Mouse (Mus musculus): Measurements from ENCODE around the gene Gng10. TPM values are rescaled to one million over a fixed set of nuclear protein-coding genes. Genes with fewer than 3 reads are reported as not detected.

Gene Gng10
- polyA plus RNA-seq, 1 experiment from 2014 or later, result 87.5 TPM

GRCm38 (mm10) chr4:59000614-59001013 lies 34.3 kb upstream of the Gng10 start:
- DNase-seq (ENCODE audit: low spot score), result no peak
- Histone ChIP-seq H3K27me3 (replicated peaks; ENCODE audit: low read depth, poor library complexity, severe bottlenecking) (no peaks in the 10 kb centered on the region), H3K27ac (replicated peaks) (no peak overlapping the region), H3K9me3 (no peaks in the 10 kb centered on the region), H3K4me1 (peaks cover 28% of the 10 kb centered on the region), H3K36me3 (replicated peaks) (no peaks in the 10 kb centered on the region), H3K4me3 (no peak overlapping the region)
- WGBS, result 0% methylated on average over 2 of the region's 2 CpGs

GRCm38 (mm10) chr4:59002948-59003805 lies 31.7 kb upstream of the Gng10 start, which contains the start of gene Gm20503:
Gm20503 (plus strand) TSS chr4:59003210.
- Histone ChIP-seq H3K27ac (replicated peaks) (peak within 1 kb of the TSS; percentile 93), H3K36me3 (replicated peaks) (no peaks in the 10 kb centered on the region), H3K9me3 (no peaks in the 10 kb centered on the region), H3K4me1 (peaks cover 46% of the 10 kb centered on the region), H3K27me3 (replicated peaks; ENCODE audit: low read depth, poor library complexity, severe bottlenecking) (no peaks in the 10 kb centered on the region), H3K4me3 (peak within 1 kb of the TSS; percentile 93)
- under 1% methylated on average over 89 of the region's 89 CpGs for WGBS
- peak; percentile 94 for DNase-seq (ENCODE audit: low spot score)

GRCm38 (mm10) chr4:59003806-59004200 lies 31.1 kb upstream of the Gng10 start:
- Histone ChIP-seq H3K9me3 (no peaks in the 10 kb centered on the region), H3K27ac (replicated peaks) (no peak overlapping the region), H3K36me3 (replicated peaks) (no peaks in the 10 kb centered on the region), H3K27me3 (replicated peaks; ENCODE audit: low read depth, poor library complexity, severe bottlenecking) (no peaks in the 10 kb centered on the region), H3K4me3 (peak overlapping the region; percentile 93), H3K4me1 (peaks cover 48% of the 10 kb centered on the region)
- no peak for DNase-seq (ENCODE audit: low spot score)
- WGBS, result 38% methylated on average over 7 of the region's 7 CpGs

- WGBS, result 57% methylated on average over 8 of the region's 8 CpGs
- Histone ChIP-seq H3K9me3 (no peaks in the 10 kb centered on the region), H3K27ac (replicated peaks) (no peak overlapping the region), H3K4me1 (peaks cover 48% of the 10 kb centered on the region), H3K36me3 (replicated peaks) (no peaks in the 10 kb centered on the region), H3K4me3 (no peak overlapping the region), H3K27me3 (replicated peaks; ENCODE audit: low read depth, poor library complexity, severe bottlenecking) (no peaks in the 10 kb centered on the region)
- peak; percentile 28 for DNase-seq (ENCODE audit: low spot score)
These were observed 28.7 kb upstream of the Gng10 start for GRCm38 (mm10) chr4:59006211-59006610.

- no peak overlapping the region for H3K27ac ChIP-seq (replicated peaks)
- no peak overlapping the region for H3K4me3 ChIP-seq
- H3K36me3 ChIP-seq (replicated peaks), result no peaks in the 10 kb centered on the region
- no peaks in the 10 kb centered on the region for H3K9me3 ChIP-seq
- DNase-seq (ENCODE audit: low spot score), result no peak
- no peaks in the 10 kb centered on the region for H3K27me3 ChIP-seq (replicated peaks; ENCODE audit: low read depth, poor library complexity, severe bottlenecking)
- H3K4me1 ChIP-seq, result peaks cover 48% of the 10 kb centered on the region
- 73% methylated on average over 6 of the region's 6 CpGs for WGBS
These were observed 27.9 kb upstream of the Gng10 start for GRCm38 (mm10) chr4:59007016-59007415.

- 73% methylated on average over 5 of the region's 5 CpGs for WGBS
- Histone ChIP-seq H3K4me1 (peaks cover 42% of the 10 kb centered on the region), H3K4me3 (no peak overlapping the region), H3K27me3 (replicated peaks; ENCODE audit: low read depth, poor library complexity, severe bottlenecking) (no peaks in the 10 kb centered on the region), H3K36me3 (replicated peaks) (no peaks in the 10 kb centered on the region), H3K9me3 (no peaks in the 10 kb centered on the region), H3K27ac (replicated peaks) (no peak overlapping the region)
- DNase-seq (ENCODE audit: low spot score), result no peak
These were observed 26.9 kb upstream of the Gng10 start for GRCm38 (mm10) chr4:59007974-59008373.

- no peak for DNase-seq (ENCODE audit: low spot score)
These were observed 25.7 kb upstream of the Gng10 start for GRCm38 (mm10) chr4:59009186-59009585.

GRCm38 (mm10) chr4:59009696-59010095 lies 25.2 kb upstream of the Gng10 start:
- Histone ChIP-seq H3K4me3 (no peak overlapping the region), H3K9me3 (no peaks in the 10 kb centered on the region), H3K4me1 (peaks cover 29% of the 10 kb centered on the region), H3K36me3 (replicated peaks) (peaks cover 6% of the 10 kb centered on the region; the same call in 1 of the 2 replicates), H3K27me3 (replicated peaks; ENCODE audit: low read depth, poor library complexity, severe bottlenecking) (no peaks in the 10 kb centered on the region), H3K27ac (replicated peaks) (no peak overlapping the region)
- WGBS, result 76% methylated on average over 4 of the region's 4 CpGs
- no peak for DNase-seq (ENCODE audit: low spot score)

More at GRCm38 (mm10) chr4:59009186-59009585, 25.7 kb upstream of the Gng10 start:
- 89% methylated on average over 7 of the region's 7 CpGs for WGBS
- Histone ChIP-seq H3K4me3 (no peak overlapping the region), H3K9me3 (no peaks in the 10 kb centered on the region), H3K4me1 (peaks cover 34% of the 10 kb centered on the region), H3K27me3 (replicated peaks; ENCODE audit: low read depth, poor library complexity, severe bottlenecking) (no peaks in the 10 kb centered on the region), H3K36me3 (replicated peaks) (peaks cover 5% of the 10 kb centered on the region; the same call in 1 of the 2 replicates), H3K27ac (replicated peaks) (no peak overlapping the region)

GRCm38 (mm10) chr4:59011446-59011845 lies 23.4 kb upstream of the Gng10 start:
- Histone ChIP-seq H3K36me3 (replicated peaks) (peaks cover 11% of the 10 kb centered on the region), H3K4me3 (no peak overlapping the region), H3K27me3 (replicated peaks; ENCODE audit: low read depth, poor library complexity, severe bottlenecking) (no peaks in the 10 kb centered on the region), H3K9me3 (no peaks in the 10 kb centered on the region), H3K4me1 (peaks cover 12% of the 10 kb centered on the region), H3K27ac (replicated peaks) (no peak overlapping the region)
- no peak for DNase-seq (ENCODE audit: low spot score)
- WGBS, result 84% methylated on average over 3 of the region's 3 CpGs

GRCm38 (mm10) chr4:59015181-59015580 lies 19.7 kb upstream of the Gng10 start:
- H3K4me1 ChIP-seq, result no peaks in the 10 kb centered on the region
- no peak overlapping the region for H3K4me3 ChIP-seq
- H3K9me3 ChIP-seq, result no peaks in the 10 kb centered on the region
- no peak for DNase-seq (ENCODE audit: low spot score)
- peaks cover 37% of the 10 kb centered on the region for H3K36me3 ChIP-seq (replicated peaks)
- 86% methylated on average over 3 of the region's 3 CpGs for WGBS
- no peak overlapping the region for H3K27ac ChIP-seq (replicated peaks)
- no peaks in the 10 kb centered on the region for H3K27me3 ChIP-seq (replicated peaks; ENCODE audit: low read depth, poor library complexity, severe bottlenecking)

- Histone ChIP-seq H3K9me3 (no peaks in the 10 kb centered on the region), H3K27me3 (replicated peaks; ENCODE audit: low read depth, poor library complexity, severe bottlenecking) (no peaks in the 10 kb centered on the region), H3K4me1 (no peaks in the 10 kb centered on the region), H3K36me3 (replicated peaks) (peaks cover 50% of the 10 kb centered on the region), H3K27ac (replicated peaks) (no peak overlapping the region), H3K4me3 (no peak overlapping the region)
- DNase-seq (ENCODE audit: low spot score), result no peak
- 92% methylated on average over 2 of the region's 2 CpGs for WGBS
These were observed 18.0 kb upstream of the Gng10 start for GRCm38 (mm10) chr4:59016922-59017321.

GRCm38 (mm10) chr4:59034325-59034917 lies 467 bp upstream of the Gng10 start:
- peak overlapping the region; percentile 83 for H3K4me3 ChIP-seq
- H3K9me3 ChIP-seq, result peaks cover 8% of the 10 kb centered on the region; the same call in 1 of the 2 replicates
- H3K4me1 ChIP-seq, result peaks cover 10% of the 10 kb centered on the region; the same call in 1 of the 2 replicates
- peaks cover 13% of the 10 kb centered on the region for H3K36me3 ChIP-seq (replicated peaks)
- H3K27me3 ChIP-seq (replicated peaks; ENCODE audit: low read depth, poor library complexity, severe bottlenecking), result no peaks in the 10 kb centered on the region
- no peak for DNase-seq (ENCODE audit: low spot score)
- H3K27ac ChIP-seq (replicated peaks), result no peak overlapping the region
- 82% methylated on average over 10 of the region's 10 CpGs for WGBS
